Mouse (Mus musculus): ENCODE results near the gene Enho. TPM values are rescaled to one million over a fixed set of nuclear protein-coding genes. Genes with fewer than 3 reads are reported as not detected.

The Enho gene
- polyA plus RNA-seq, 1 experiment from 2014 or later, result 13.6 TPM

- peak; percentile 66 for ATAC-seq (ENCODE audit: low FRiP score, low read depth)
- Histone ChIP-seq H3K9ac (no peak overlapping the region), H3K27me3 (peaks cover 92% of the 10 kb centered on the region), H3K4me3 (no peak overlapping the region), H3K4me2 (replicated peaks) (peak overlapping the region; percentile 27), H3K4me1 (peaks cover 84% of the 10 kb centered on the region), H3K27ac (peak overlapping the region; percentile 1; the same call in 1 of the 2 replicates), H3K9me3 (no peaks in the 10 kb centered on the region), H3K36me3 (no peaks in the 10 kb centered on the region)
- WGBS, result 12% methylated on average over 11 of the region's 11 CpGs
Measured at GRCm38 (mm10) chr4:41660851-41661430, 20.8 kb upstream of the Enho start.

DNA sequence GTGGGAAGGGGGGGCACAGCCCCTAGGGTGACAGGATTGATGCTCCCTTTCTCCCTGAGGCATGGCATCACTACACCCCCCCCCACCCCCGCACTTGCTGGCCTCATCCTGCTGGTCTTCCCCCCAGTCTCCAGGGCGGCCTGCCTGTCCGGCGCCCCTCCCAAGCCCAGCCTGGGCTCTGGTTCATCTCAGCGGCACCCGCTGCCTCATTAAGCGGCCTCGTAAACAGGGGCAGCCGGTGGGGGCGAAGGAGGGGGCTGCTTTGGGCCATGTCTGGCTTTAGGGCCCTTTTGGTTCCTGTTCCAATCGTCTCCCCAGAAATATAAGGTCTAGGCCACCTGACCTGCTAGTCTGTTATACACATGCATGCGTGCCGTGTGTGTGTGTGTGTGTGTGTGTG lies 19.4 kb upstream of the Enho start:
- Histone ChIP-seq H3K27ac (no peak overlapping the region), H3K27me3 (peaks cover 92% of the 10 kb centered on the region), H3K4me3 (no peak overlapping the region), H3K9ac (0 out of 2 replicates have a peak overlapping the region, but pooled peaks have one; percentile 35), H3K4me2 (replicated peaks) (peak overlapping the region; percentile 27), H3K4me1 (peaks cover 78% of the 10 kb centered on the region), H3K36me3 (no peaks in the 10 kb centered on the region), H3K9me3 (no peaks in the 10 kb centered on the region)
- peak; percentile 42 for ATAC-seq (ENCODE audit: low FRiP score, low read depth)
- 12% methylated on average over 13 of the region's 13 CpGs for WGBS

- Histone ChIP-seq H3K27ac (0 out of 2 replicates have a peak overlapping the region, but pooled peaks have one; percentile 22), H3K9me3 (no peaks in the 10 kb centered on the region), H3K36me3 (no peaks in the 10 kb centered on the region), H3K4me1 (peaks cover 71% of the 10 kb centered on the region), H3K4me3 (no peak overlapping the region), H3K4me2 (replicated peaks) (peak overlapping the region; percentile 42), H3K9ac (peak overlapping the region; percentile 51; the same call in 1 of the 2 replicates), H3K27me3 (peaks cover 89% of the 10 kb centered on the region)
- 9% methylated on average over 16 of the region's 25 CpGs for WGBS
- ATAC-seq (ENCODE audit: low FRiP score, low read depth), result no peak
Measured at GRCm38 (mm10) chr4:41658566-41659384, 18.7 kb upstream of the Enho start.

GRCm38 (mm10) chr4:41655525-41655924 lies 15.4 kb upstream of the Enho start:
- Histone ChIP-seq H3K27ac (no peak overlapping the region), H3K4me1 (peaks cover 38% of the 10 kb centered on the region), H3K36me3 (no peaks in the 10 kb centered on the region), H3K9ac (no peak overlapping the region), H3K4me3 (no peak overlapping the region), H3K9me3 (no peaks in the 10 kb centered on the region), H3K4me2 (replicated peaks) (no peak overlapping the region), H3K27me3 (peaks cover 74% of the 10 kb centered on the region)
- ATAC-seq (ENCODE audit: low FRiP score, low read depth), result no peak
- 41% methylated on average over 2 of the region's 2 CpGs for WGBS

GRCm38 (mm10) chr4:41654217-41654616 lies 14.1 kb upstream of the Enho start:
- Histone ChIP-seq H3K4me3 (no peak overlapping the region), H3K9ac (no peak overlapping the region), H3K4me2 (replicated peaks) (no peak overlapping the region), H3K27ac (no peak overlapping the region), H3K9me3 (no peaks in the 10 kb centered on the region), H3K36me3 (no peaks in the 10 kb centered on the region), H3K4me1 (peaks cover 25% of the 10 kb centered on the region), H3K27me3 (peaks cover 73% of the 10 kb centered on the region)
- 12% methylated on average over 7 of the region's 7 CpGs for WGBS
- ATAC-seq (ENCODE audit: low FRiP score, low read depth), result no peak

DNA sequence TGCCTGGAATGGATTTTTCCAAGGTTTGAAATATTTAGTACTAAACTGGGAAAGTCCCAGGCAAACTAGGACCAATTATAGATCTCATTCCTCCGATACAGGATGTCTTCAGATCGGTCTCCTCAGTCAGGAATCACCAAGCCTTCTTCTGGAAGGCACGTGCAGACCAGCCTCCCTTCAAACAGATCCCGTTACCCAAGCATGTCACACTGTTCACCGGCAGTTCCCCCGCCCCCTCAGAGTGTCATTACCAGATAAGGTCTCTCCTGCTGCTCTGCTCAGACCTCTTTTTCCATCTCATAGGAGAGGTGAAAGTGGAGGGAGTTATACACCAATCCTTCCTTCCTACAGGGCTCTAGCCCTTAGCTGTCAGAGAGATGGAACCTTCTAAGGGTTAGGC lies 13.6 kb upstream of the Enho start:
- Histone ChIP-seq H3K4me2 (replicated peaks) (no peak overlapping the region), H3K36me3 (no peaks in the 10 kb centered on the region), H3K27me3 (peaks cover 68% of the 10 kb centered on the region), H3K4me3 (no peak overlapping the region), H3K9me3 (no peaks in the 10 kb centered on the region), H3K27ac (no peak overlapping the region), H3K4me1 (peaks cover 20% of the 10 kb centered on the region), H3K9ac (no peak overlapping the region)
- ATAC-seq (ENCODE audit: low FRiP score, low read depth), result no peak
- 67% methylated on average over 6 of the region's 6 CpGs for WGBS

- no peaks in the 10 kb centered on the region for H3K9me3 ChIP-seq
- peaks cover 16% of the 10 kb centered on the region for H3K4me1 ChIP-seq
- no peak overlapping the region for H3K27ac ChIP-seq
- no peak overlapping the region for H3K4me2 ChIP-seq (replicated peaks)
- ATAC-seq (ENCODE audit: low FRiP score, low read depth), result peak; percentile 42; the same call in 1 of the 2 replicates
- WGBS, result 41% methylated on average over 6 of the region's 6 CpGs
- H3K27me3 ChIP-seq, result peaks cover 65% of the 10 kb centered on the region
- H3K4me3 ChIP-seq, result no peak overlapping the region
- H3K9ac ChIP-seq, result no peak overlapping the region
- H3K36me3 ChIP-seq, result no peaks in the 10 kb centered on the region
Measured at GRCm38 (mm10) chr4:41653296-41653695, 13.2 kb upstream of the Enho start.

- Histone ChIP-seq H3K4me2 (replicated peaks) (no peak overlapping the region), H3K27ac (no peak overlapping the region), H3K4me1 (no peaks in the 10 kb centered on the region), H3K27me3 (peaks cover 32% of the 10 kb centered on the region), H3K9ac (no peak overlapping the region), H3K4me3 (no peak overlapping the region), H3K9me3 (no peaks in the 10 kb centered on the region), H3K36me3 (no peaks in the 10 kb centered on the region)
- 75% methylated on average over 7 of the region's 7 CpGs for WGBS
- ATAC-seq (ENCODE audit: low FRiP score, low read depth), result no peak
Measured at GRCm38 (mm10) chr4:41648627-41649026, 8.5 kb upstream of the Enho start.

GRCm38 (mm10) chr4:41648157-41648556 lies 8.0 kb upstream of the Enho start:
- no peak overlapping the region for H3K4me2 ChIP-seq (replicated peaks)
- no peaks in the 10 kb centered on the region for H3K9me3 ChIP-seq
- 66% methylated on average over 4 of the region's 4 CpGs for WGBS
- H3K4me1 ChIP-seq, result no peaks in the 10 kb centered on the region
- no peaks in the 10 kb centered on the region for H3K36me3 ChIP-seq
- no peak overlapping the region for H3K9ac ChIP-seq
- no peak overlapping the region for H3K4me3 ChIP-seq
- ATAC-seq (ENCODE audit: low FRiP score, low read depth), result no peak
- peaks cover 28% of the 10 kb centered on the region for H3K27me3 ChIP-seq
- no peak overlapping the region for H3K27ac ChIP-seq

DNA sequence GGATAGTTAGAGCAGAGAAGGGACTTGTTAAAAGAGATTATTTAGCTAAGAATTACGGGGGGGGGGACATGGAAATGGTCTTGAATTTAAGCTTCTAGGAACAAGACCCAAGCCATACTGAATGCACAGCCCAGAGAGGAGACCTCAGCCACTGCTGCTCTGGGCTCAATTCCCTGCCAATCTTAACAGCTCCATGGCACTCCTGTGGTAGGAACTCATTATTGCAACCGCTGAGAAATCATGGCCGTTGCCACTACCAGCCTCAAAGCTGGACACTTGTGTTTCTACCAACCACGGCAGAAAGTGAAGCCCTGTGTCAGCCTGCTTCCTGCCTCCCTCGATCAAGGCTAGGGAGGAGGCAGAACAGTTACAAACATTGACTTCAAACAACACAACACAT lies 5.4 kb upstream of the Enho start:
- Histone ChIP-seq H3K9ac (no peak overlapping the region), H3K27me3 (peaks cover 23% of the 10 kb centered on the region; the same call in 1 of the 2 replicates), H3K9me3 (no peaks in the 10 kb centered on the region), H3K36me3 (no peaks in the 10 kb centered on the region), H3K4me3 (no peak overlapping the region), H3K27ac (no peak overlapping the region), H3K4me2 (replicated peaks) (no peak overlapping the region), H3K4me1 (no peaks in the 10 kb centered on the region)
- WGBS, result 22% methylated on average over 5 of the region's 5 CpGs
- ATAC-seq (ENCODE audit: low FRiP score, low read depth), result no peak

GRCm38 (mm10) chr4:41641199-41641822 lies 1.2 kb upstream of the Enho start:
- Histone ChIP-seq H3K27me3 (peaks cover 43% of the 10 kb centered on the region), H3K36me3 (no peaks in the 10 kb centered on the region), H3K9ac (no peak overlapping the region), H3K4me3 (no peak overlapping the region), H3K4me2 (replicated peaks) (no peak overlapping the region), H3K4me1 (peaks cover 25% of the 10 kb centered on the region), H3K27ac (no peak overlapping the region), H3K9me3 (no peaks in the 10 kb centered on the region)
- no peak for ATAC-seq (ENCODE audit: low FRiP score, low read depth)
- 78% methylated on average over 6 of the region's 6 CpGs for whole genome bisulfite sequencing

- 15% methylated on average over 10 of the region's 10 CpGs for WGBS
- H3K27ac ChIP-seq, result no peak overlapping the region; the same call in 1 of the 2 replicates
- no peaks in the 10 kb centered on the region for H3K9me3 ChIP-seq
- peak overlapping the region; percentile 64 for H3K4me3 ChIP-seq
- no peaks in the 10 kb centered on the region for H3K36me3 ChIP-seq
- H3K4me1 ChIP-seq, result peaks cover 38% of the 10 kb centered on the region
- ATAC-seq (ENCODE audit: low FRiP score, low read depth), result no peak
- peak overlapping the region; percentile 84 for H3K9ac ChIP-seq
- H3K27me3 ChIP-seq, result peaks cover 44% of the 10 kb centered on the region
- peak overlapping the region; percentile 84 for H3K4me2 ChIP-seq (replicated peaks)
Measured at GRCm38 (mm10) chr4:41639214-41639841, 796 bp downstream of the Enho start.
